Mouse (Mus musculus) adrenal gland, postnatal 36 days (tissue): ENCODE data around the gene Pdzd9. TPM values are rescaled to one million over a fixed set of nuclear protein-coding genes. Genes with fewer than 3 reads are reported as not detected.
"Not testable (repeated sequence)": the region's sequence is repeated elsewhere in the genome, so short reads cannot be mapped to it uniquely, and the experiment has no call there.

Experiments used
- DNase-seq, 2 experiments: peaks; one replicate each; pipeline ENCODE4 v3.0.0; 2021; ENCODE audit warnings: mixed read lengths in 1 of 2
- long read RNA-seq, 2 experiments: library from polyadenylated mRNA; stranded (forward); transcript quantifications; one replicate each; pipeline ENCODE4 v2.0.0; 2021; ENCODE audit warnings: borderline sequencing depth in 2 of 2
- total RNA-seq, 2 experiments: library from RNA; stranded (reverse); gene quantifications; 2 replicates each; pipeline ENCODE4 v1.2.3; 2021

The Pdzd9 gene
- total RNA-seq: not detected
- long read RNA-seq, experiment 1: 0 reads
- long read RNA-seq, experiment 2: 0 reads

DNA sequence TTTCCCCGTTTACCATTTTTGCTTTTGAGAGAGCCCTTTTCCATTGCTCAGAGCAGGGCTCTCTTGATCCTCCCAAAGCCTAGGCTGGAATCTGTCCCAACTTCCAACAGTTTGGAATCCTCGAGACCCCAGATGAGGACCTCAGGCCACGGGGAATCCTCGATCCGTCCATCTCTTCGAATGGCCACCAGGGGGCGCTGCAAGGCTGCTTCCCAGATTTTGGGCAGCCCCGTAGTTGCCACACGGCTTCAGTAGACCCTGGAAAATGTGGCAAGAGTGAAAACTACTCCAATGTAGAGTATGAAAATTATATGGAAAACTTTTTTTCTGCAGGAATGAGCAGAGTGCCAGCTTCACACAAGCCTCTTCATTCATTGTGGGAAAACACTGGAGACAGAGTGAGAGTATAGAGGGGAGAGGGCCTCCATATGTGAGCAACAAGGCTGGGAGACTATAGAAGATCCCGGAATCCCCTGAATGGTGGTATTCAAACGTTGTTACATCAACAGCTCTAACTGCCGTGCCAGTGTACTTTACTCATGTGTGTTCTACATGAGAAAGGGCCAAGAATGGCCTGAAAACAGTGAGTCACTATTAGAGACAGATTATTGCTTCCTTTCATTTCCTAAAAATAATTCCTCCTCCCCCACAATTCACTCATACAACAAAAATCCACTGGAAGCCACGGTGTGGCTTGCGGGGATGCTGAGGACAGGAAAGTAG is at the start of gene Pdzd9:
Gene Pdzd9 (minus strand): TSS at position 191 of the 723 bp plus-strand sequence.
- peak; percentile 80 to 86 for DNase-seq

DNA sequence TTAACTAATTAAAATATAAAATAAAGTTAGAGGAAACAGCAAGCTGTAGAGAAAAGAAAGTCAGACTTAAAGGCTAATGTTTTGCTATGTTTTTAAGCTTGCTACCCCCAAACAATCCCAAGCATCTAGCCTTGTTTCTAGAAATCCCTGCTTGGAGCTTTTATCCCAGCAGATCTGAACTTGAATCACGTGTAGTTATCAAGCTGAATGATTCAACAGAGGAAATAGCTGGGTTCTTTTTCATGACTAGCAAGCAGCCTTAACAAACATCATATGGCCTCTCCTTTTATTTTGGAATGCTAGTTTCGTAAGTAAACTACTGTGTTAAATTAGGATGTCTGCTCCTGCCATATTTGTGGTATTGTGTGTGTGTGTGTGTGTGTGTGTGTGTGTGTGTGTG is 47.1 kb upstream of the Pdzd9 start:
- DNase-seq: no peak

DNA sequence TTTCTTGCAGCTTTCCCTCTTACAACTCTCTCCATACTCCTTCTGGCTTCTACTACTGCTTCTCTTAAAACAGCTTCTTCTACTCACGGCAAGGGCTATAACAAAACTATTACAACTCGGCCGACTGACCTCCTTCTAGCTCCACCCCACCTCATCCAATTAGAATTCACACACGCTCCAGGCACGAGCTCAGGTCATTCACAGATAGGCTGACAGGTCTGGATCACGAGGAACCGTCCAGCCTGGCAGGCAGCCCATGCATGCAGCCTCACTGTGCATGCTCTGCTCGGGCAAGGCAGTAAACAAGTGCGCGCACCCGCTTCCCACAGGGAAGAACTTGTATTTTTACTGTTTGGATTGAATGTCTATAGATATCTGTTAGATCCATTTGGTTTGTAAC is 43.8 kb upstream of the Pdzd9 start:
- DNase-seq: not testable (repeated sequence)

DNA sequence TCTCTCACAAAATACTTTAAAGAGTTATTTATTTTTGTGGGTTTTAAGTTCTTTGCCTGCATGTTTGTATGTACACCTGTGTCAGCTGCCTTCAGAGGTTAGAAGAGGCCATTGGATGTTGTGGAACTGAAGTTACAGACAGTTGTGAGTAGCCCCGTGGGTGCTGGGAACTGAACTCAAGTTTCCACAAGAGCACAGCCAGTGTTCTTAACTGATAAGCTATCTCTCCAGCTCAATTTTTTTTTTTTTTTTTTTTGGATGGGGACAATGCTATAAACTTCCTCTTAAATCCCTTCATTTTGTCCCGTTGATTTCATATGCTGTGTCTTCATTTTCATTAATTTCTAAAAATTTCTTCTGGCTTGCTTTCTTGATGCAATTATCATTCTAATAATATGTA is 43.1 kb upstream of the Pdzd9 start:
- DNase-seq: no peak

DNA sequence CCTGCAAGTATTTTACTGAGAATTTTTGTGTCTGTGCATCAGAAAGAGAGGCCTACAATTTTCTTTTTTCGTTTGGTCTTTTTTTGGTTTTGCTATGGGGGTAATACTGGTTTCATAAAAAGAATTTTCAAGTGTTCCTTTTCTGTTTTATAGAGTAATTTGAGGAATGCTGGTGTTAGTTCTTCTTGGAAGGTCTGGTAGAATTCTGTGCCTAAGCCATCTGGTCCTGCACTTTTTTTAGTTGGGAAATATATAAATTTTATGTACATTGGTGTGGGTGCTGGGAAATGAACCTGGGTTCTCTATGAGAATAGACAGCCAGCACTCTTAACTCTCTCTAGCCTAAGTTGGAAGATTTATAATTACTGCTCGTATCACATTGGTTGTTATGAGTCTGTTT is 41.9 kb upstream of the Pdzd9 start:
- DNase-seq: no peak

DNA sequence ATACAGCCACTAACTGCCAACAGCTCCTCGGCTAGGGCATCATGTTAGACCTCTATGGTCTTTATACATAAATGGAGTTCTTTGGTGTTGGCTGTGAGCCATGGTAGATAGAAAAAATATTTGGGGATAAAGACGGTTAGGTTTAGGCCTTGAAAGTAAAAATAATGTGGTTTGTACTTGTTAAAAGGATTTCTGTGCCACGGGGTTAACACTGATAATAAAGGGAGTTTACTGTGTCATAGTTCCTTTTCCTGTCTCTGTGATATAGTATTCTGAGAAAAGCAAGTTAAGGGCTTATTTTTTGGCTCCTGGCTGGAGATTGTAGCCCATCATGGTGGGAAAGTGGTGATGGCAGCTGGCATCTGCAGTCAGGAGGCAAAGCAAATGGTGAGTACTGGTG is 33.7 kb upstream of the Pdzd9 start:
- no peak for DNase-seq

DNA sequence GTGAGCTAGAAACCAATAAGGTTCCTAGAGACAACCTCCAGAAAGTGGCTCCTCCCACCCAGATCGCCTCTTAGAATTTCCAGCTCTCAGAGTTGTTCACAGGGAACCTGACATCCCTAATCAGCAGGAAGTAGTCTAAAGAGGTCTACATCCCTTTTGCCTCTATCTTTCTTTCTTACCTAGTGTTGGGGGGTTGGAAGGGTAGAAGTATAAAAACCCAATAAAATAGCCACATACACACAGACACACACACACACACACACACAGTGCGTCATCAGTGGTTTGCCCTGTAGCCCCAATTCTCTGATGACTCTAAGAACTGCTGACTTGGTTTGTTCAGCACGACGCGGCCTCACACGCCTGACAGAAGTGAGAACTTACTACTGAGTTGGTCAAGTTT is 29.4 kb upstream of the Pdzd9 start:
- DNase-seq: no peak

DNA sequence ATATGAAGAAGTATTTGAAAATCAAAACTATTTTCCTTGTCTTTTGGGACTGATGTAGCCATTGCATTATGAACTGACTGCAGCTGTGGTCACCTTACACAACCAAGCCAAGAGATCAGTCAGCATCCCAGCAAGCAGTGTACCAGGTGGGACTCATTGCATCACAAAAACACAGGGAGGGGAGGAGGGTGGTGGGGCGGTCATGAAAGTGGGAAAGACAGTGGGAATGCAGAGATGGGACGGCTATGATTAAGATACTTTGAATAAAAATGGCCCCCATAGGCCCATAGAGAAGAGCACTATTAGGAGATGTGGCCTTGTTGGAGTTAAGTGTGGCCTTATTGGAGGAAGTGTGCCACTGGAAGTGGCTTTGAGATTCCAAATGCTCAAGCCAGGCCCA is 26.2 kb upstream of the Pdzd9 start:
- DNase-seq: no peak

DNA sequence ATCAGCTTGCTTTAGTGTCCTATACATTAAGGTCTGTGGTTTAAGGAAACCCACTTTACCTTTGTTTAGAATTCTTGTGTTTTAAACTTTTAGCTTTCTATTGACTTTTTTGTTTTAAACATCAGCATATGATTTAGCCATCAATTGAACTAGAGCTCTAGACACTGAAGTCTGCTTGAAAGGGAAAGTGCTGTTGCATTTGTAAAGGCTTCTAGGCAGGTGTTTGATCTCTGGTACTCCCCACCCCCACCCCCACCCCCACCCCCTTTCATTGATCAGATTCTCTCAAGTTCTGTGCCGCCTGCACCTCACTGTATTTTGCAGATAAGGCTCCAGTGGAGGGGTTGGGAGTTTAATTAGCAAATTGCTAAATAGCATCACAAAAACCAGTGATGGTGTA is 25.5 kb upstream of the Pdzd9 start:
- no peak for DNase-seq

DNA sequence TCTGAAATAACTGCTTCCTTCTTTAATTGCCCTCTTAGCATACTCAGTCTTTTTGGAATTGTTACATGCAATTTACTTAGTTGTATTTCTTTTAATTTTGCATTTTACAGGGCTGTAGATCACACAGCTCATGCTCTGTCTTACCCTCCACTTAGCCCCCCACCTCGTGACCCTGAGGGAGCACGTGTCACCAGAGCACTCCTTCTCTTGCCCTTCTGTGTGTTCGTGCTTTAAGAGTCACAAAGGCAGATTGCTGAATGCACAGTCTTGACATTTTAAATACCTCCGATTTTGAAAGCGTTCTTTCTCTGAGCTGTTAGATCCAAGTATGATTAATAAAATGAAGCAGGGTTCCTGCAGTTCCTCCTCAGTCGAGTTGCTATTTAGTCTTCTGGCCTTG is 25.1 kb upstream of the Pdzd9 start:
- DNase-seq: peak in 1 of 2 experiments; percentile 19

DNA sequence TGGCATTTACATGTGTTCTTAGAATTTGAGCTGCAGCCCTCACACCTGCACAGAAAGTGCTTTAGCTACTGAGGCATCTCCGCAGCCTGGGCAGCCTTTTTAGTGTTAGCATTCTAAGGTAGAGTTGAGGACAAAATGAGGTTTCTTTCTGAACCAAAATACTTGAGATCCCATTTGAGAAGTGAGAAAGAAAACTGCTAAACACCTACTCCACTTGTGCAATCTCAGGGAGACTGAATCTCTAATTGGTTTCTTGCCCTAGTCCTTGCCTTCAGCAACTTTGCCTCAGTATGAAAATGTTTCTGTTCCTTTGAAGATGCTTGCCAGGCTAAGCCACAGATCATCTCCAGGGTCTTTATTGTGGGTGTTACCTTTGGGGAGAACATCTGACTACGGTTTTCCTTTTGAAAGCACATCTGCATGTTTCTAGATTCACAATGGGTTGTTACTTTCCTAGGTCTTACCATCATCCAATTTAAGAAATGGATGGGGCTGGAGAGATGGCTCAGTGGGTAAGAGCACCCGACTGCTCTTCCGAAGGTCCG is 23.8 kb upstream of the Pdzd9 start:
- DNase-seq: no peak

DNA sequence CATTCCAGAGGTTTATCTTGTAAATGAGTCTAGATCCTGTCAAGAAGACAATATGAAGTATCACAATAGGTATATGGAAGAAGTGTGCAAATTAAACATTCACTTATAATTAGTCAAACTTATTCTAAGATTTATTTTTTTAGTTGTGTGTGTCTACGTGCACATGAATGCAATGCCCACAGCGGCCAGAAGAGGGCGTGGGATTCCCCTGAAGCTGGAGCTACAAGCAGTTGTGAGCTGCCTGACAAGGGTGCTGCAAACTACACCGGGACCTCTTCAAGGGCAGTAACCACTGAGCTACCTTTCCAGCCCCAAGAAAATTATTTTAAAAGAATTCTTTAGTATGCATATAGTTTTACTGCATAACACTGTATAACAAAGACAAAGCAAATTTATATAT is 20.5 kb upstream of the Pdzd9 start:
- DNase-seq: peak in 1 of 2 experiments; percentile 7

DNA sequence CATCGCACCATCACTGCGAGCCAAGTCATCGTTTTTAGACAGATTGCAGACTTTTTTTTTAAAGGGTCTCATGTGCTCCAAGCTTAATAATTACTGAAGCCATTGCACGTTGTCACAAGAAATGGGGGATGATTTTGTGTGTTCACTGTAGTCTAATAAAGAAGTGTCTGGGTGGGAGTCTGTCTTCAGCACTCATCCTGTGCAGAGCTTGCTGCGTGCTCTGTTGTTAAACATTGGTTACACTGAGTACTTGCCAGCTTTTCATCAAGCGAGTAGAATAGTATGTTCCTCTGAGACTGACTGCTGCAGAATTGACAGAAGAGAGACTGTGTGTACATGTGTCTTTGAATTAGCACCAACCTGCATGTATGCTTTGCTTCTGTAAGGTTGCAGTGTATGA is 15.1 kb upstream of the Pdzd9 start:
- DNase-seq: no peak

DNA sequence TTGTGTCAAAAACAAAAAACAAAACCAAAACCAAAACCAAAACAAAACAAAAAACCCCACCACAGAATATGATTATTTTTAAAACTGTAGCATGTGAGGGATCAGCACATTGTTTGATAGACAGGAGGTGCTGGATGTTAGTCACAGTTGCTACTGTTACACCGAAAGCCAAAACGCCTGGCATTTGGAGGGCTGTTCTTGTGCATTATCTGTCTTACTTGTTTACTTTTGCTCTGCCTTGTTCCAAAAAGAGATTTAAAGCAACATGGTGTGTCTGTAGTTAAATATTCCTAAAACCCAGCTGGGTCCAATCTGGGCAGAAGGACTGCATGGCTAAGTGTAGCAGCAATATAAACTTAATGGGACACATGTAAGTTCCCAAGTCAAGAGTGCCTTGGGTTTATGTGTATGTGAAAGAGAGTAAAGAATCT is 14.6 kb upstream of the Pdzd9 start:
- DNase-seq: no peak

DNA sequence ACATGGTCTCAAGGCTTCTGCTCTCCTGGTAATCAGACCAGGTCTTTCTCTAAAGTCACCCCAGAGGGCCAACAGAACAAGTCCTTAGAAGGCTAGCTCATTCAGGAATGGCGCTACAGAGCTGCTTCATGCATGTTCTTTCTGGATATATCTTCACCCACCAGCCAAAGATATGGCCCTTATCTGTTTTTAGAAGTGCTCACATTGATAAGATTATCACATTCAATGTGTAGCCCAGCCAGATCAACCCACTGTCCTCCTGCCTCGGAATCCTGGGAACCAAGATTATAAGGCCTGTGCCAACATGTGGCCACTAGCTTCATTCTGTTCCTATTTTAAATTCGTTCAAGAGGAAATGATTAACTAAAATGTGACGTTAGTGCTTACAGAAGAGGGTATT is 11.9 kb upstream of the Pdzd9 start:
- no peak for DNase-seq

DNA sequence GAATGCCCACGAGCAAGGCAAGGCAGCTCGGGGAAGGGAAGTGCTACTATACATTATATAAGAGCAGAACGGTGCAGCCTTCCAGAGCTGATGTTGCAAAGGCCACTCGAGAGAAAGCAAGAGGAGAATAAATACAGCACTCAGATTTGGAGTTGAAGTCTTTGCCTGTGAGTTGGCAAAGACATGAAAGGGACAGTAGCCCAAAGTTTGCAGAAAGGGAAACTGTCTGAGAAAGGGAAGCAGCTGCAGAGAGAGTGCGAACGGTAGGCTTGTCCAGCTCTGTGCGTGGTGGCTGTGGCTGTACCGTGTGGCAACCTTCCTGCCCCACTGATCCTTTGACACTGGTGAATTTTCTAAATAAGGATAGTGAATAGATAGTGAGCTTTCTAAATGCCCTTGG is 8.9 kb upstream of the Pdzd9 start:
- DNase-seq: no peak

DNA sequence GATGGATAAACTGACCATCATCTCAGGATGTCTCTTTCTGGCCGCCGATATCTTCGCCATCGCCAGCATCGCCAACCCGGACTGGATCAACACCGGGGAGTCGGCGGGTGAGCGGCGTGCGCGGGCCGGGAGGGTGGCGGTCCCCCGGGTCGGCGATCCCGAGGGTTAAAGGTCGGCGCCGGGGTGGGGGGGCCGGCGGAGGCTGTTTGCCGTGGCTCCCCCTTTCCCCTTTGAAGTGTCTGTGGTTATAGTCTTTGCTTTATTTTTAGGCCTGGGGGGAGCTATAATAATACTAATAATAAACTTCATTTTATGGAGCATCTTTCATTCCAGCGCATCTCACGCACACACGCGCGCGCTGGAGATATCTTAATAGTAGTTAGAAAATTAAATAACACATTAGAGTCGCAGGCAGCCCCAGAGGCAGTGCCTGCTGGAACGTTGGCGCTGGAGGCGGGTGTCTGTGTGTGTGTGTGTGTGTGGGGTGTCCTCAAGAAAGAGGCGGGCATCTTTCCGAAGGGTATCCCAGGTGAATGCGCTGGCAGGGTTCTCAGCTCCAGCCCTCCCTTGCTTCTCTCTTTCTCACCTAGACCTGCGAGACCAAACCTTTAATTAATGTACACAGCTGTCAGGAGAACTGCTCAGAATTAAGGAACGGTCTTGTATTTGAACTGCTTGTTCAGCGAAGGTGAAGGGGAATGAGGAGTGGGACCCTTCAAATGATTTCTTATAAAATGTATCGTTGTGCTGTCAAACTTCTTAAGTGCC is 7.8 kb upstream of the Pdzd9 start:
- peak; percentile 47 to 58 for DNase-seq

DNA sequence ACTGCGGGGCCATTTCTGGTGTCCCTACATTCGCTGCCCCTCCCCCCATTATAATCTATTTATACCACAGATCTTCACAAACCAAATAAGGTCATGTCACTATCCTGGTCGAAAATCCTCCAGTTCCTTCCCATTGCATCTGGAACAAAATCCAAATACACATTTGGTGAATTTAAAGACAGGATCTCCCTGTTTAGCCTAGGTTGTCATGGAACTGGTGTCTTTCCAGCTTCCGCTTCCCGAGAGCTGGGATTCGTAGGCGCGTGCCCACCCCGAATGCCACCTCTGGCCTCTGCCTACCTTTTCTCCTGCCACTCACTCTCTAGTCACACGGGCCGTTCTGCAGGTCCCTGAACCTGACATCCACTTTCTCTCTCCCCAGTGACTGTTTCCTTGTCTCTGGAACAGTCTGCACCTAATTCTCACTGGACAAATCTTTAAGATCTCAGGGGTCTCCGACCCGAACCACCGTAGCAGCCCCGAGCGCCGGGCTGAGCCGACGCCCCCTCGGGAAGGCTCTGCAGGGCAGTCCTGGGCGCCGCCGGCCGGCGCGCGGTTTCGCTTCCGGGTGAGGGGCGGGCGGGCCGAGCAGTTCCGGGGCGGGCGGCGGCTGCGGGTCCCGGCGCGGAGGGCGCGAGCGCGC is 7.0 kb upstream of the Pdzd9 start, which contains the start of gene Mosmo:
Gene Mosmo (plus strand): TSS at position 618 of the 643 bp plus-strand sequence.
- DNase-seq: peak; percentile 84 to 89

DNA sequence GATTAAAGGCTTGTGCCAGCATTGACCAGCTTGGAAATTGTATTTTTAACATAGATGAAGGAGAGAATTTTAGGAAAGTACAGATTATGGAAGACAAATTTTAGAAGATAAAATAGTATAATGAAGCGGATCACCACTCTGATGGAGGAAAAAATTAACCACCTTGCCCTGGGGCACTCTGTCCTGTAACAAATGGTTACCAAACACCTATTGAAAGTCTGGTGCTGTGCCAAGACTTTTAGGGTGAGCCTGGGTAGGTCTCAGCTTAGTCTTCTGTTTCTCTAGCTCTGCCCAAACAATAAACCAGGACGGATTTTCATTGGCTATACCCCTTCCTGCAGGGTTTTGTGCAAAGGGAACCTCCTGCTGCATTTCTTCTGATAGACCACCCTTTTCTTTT is 1.1 kb upstream of the Pdzd9 start:
- no peak for DNase-seq

DNA sequence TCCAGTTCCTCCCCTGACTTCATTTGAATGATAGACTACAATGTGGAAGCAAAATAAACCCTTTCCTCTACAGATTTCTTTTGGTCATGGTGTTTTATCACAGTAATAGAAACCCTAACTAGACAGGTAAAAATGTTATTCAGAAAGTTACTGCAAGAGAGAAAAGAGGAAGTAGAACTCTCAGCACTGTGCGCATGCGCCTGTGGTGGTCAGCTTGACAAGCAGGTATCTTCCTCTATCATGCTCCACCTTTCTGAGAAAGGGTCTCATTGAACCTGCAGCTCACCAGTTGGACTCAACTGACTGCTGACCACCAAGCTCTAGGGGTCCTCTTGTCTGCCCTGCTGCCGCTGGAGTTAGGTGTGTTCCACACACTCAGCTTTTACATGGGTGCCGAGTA is 8.1 kb downstream of the Pdzd9 start:
- DNase-seq: no peak

DNA sequence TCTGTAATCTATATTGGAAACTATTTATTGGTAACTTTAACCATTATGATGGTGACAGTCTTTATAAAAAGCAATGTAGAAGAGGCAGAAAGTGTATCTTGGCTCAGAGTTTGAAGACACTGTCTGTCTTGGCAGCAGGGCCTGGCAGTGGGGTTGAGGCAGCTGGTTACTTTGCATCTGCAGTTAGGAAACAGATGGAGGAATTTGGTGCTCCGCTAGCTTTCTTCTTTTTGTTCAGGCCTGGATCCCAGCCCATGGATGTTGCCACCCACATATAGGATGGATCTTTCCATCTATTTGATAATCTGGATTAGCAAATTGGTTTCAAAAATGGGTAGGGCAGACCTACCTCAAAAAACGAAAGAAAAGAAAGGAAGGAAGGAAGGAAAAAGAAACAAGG is 22.3 kb downstream of the Pdzd9 start:
- DNase-seq: no peak

DNA sequence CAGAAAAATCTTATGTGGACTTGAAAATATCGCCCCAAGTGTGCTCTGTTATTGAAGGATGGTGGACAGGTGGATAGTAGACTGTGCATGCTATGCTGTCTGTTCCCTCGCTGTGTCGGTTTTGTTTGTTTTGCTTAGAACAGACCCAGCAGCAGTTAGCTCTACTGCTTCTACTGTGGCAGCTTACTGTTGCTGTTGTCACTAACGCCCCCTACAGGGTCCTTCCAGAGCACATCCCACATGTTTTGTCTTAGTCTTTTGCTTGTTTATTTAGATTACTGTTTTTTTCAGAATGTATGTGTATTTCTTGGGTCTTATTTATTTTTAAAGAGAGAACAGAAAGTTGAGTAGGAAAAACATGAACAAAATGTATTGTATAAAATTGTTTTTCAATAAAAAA is 26.9 kb downstream of the Pdzd9 start:
- no peak for DNase-seq

DNA sequence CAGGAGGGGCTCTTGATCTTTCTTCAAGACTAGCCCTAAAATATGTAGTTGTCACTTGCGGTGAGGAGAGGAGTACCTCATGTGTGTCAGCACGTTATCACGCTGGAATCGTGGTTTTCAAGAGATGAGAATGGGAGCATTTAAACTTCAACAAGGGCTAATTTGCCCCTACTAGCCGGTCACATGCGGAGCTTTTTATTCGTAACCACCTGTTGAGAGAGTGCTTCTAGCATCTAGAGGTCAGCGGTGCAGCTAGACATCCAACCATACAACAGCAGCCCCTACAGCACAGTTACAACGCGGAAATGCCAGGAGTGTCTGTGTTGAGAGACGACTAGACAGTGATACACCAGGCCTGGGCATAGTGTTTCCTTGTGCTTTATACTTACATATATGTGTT is 34.3 kb downstream of the Pdzd9 start:
- DNase-seq: peak in 1 of 2 experiments; percentile 6
